Mouse (Mus musculus): ENCODE data around the gene Ubl7. TPM values are rescaled to one million over a fixed set of nuclear protein-coding genes. Genes with fewer than 3 reads are reported as not detected.

The Ubl7 gene
- polyA plus RNA-seq, 1 experiment from 2014 or later, result 124 TPM

GRCm38 (mm10) chr9:57968166-57968771, 57.5 kb downstream of the Ubl7 start:
- no peak for TF ChIP-seq CTCF (IDR thresholded peaks at IDR 0.05; ENCODE audit: low read depth)
- ATAC-seq (replicated peaks; ENCODE audit: low FRiP score, low read depth), result no peak
- Histone ChIP-seq H3K27ac (no peak overlapping the region), H3K4me3 (replicated peaks; ENCODE audit: low read depth, low read length) (no peak overlapping the region), H3K4me1 (replicated peaks; ENCODE audit: insufficient read depth, low read length) (peaks cover 6% of the 10 kb centered on the region; the same call in 1 of the 2 replicates), H3K9ac (ENCODE audit: low read depth, low read length) (no peak overlapping the region), H3K27me3 (ENCODE audit: insufficient read depth, low read length) (no peaks in the 10 kb centered on the region), H3K4me2 (ENCODE audit: low read length) (no peak overlapping the region), H3K9me3 (replicated peaks; ENCODE audit: low read length) (no peaks in the 10 kb centered on the region), H3K36me3 (ENCODE audit: insufficient read depth, low read length) (no peaks in the 10 kb centered on the region)
- 77% methylated on average over 9 of the region's 9 CpGs for WGBS
- DNase-seq (ENCODE audit: low spot score), result no peak

GRCm38 (mm10) chr9:57968783-57969542, 58.2 kb downstream of the Ubl7 start:
- no peak for DNase-seq (ENCODE audit: low spot score)
- no peak for TF ChIP-seq CTCF (IDR thresholded peaks at IDR 0.05; ENCODE audit: low read depth)
- H3K27ac ChIP-seq, result no peak overlapping the region
- no peak overlapping the region for H3K4me3 ChIP-seq (replicated peaks; ENCODE audit: low read depth, low read length)
- peaks cover 6% of the 10 kb centered on the region; the same call in 1 of the 2 replicates for H3K4me1 ChIP-seq (replicated peaks; ENCODE audit: insufficient read depth, low read length)
- no peak overlapping the region for H3K9ac ChIP-seq (ENCODE audit: low read depth, low read length)
- H3K9me3 ChIP-seq (replicated peaks; ENCODE audit: low read length), result no peaks in the 10 kb centered on the region
- H3K27me3 ChIP-seq (ENCODE audit: insufficient read depth, low read length), result no peaks in the 10 kb centered on the region
- no peaks in the 10 kb centered on the region for H3K36me3 ChIP-seq (ENCODE audit: insufficient read depth, low read length)
- no peak for ATAC-seq (replicated peaks; ENCODE audit: low FRiP score, low read depth)
- H3K4me2 ChIP-seq (ENCODE audit: low read length), result no peak overlapping the region
- WGBS, result 89% methylated on average over 8 of the region's 8 CpGs

- DNase-seq (ENCODE audit: low spot score) (no peak), ATAC-seq (replicated peaks; ENCODE audit: low FRiP score, low read depth) (no peak)
- peaks cover 6% of the 10 kb centered on the region; the same call in 1 of the 2 replicates for H3K4me1 ChIP-seq (replicated peaks; ENCODE audit: insufficient read depth, low read length)
- no peak overlapping the region for H3K9ac ChIP-seq (ENCODE audit: low read depth, low read length)
- no peak for TF ChIP-seq CTCF (IDR thresholded peaks at IDR 0.05; ENCODE audit: low read depth)
- no peak overlapping the region for H3K27ac ChIP-seq
- 74% methylated on average over 11 of the region's 11 CpGs for WGBS
- no peak overlapping the region for H3K4me3 ChIP-seq (replicated peaks; ENCODE audit: low read depth, low read length)
- H3K36me3 ChIP-seq (ENCODE audit: insufficient read depth, low read length), result no peaks in the 10 kb centered on the region
- H3K27me3 ChIP-seq (ENCODE audit: insufficient read depth, low read length), result no peaks in the 10 kb centered on the region
- H3K4me2 ChIP-seq (ENCODE audit: low read length), result no peak overlapping the region
- no peaks in the 10 kb centered on the region for H3K9me3 ChIP-seq (replicated peaks; ENCODE audit: low read length)
These were observed 59.1 kb downstream of the Ubl7 start for GRCm38 (mm10) chr9:57969736-57970495.

- no peak overlapping the region for H3K27ac ChIP-seq
- no peak overlapping the region for H3K4me3 ChIP-seq (replicated peaks; ENCODE audit: low read depth, low read length)
- H3K4me1 ChIP-seq (replicated peaks; ENCODE audit: insufficient read depth, low read length), result peaks cover 6% of the 10 kb centered on the region; the same call in 1 of the 2 replicates
- ATAC-seq (replicated peaks; ENCODE audit: low FRiP score, low read depth) (no peak), DNase-seq (ENCODE audit: low spot score) (no peak)
- no peak overlapping the region for H3K4me2 ChIP-seq (ENCODE audit: low read length)
- no peaks in the 10 kb centered on the region for H3K27me3 ChIP-seq (ENCODE audit: insufficient read depth, low read length)
- no peaks in the 10 kb centered on the region for H3K36me3 ChIP-seq (ENCODE audit: insufficient read depth, low read length)
- H3K9me3 ChIP-seq (replicated peaks; ENCODE audit: low read length), result no peaks in the 10 kb centered on the region
- WGBS, result 90% methylated on average over 5 of the region's 5 CpGs
- no peak for TF ChIP-seq CTCF (IDR thresholded peaks at IDR 0.05; ENCODE audit: low read depth)
- H3K9ac ChIP-seq (ENCODE audit: low read depth, low read length), result no peak overlapping the region
These were observed 60.6 kb downstream of the Ubl7 start for GRCm38 (mm10) chr9:57971413-57971812.

- Histone ChIP-seq H3K27ac (0 out of 2 replicates have a peak overlapping the region, but pooled peaks have one; percentile 2), H3K27me3 (ENCODE audit: insufficient read depth, low read length) (no peaks in the 10 kb centered on the region), H3K9ac (ENCODE audit: low read depth, low read length) (no peak overlapping the region), H3K9me3 (replicated peaks; ENCODE audit: low read length) (no peaks in the 10 kb centered on the region; the same call in 1 of the 2 replicates), H3K4me1 (replicated peaks; ENCODE audit: insufficient read depth, low read length) (peaks cover 6% of the 10 kb centered on the region; the same call in 1 of the 2 replicates), H3K4me2 (ENCODE audit: low read length) (no peak overlapping the region), H3K36me3 (ENCODE audit: insufficient read depth, low read length) (no peaks in the 10 kb centered on the region), H3K4me3 (replicated peaks; ENCODE audit: low read depth, low read length) (no peak overlapping the region)
- DNase-seq (ENCODE audit: low spot score), result no peak
- WGBS, result 45% methylated on average over 9 of the region's 9 CpGs
- ATAC-seq (replicated peaks; ENCODE audit: low FRiP score, low read depth), result no peak
- no peak for TF ChIP-seq CTCF (IDR thresholded peaks at IDR 0.05; ENCODE audit: low read depth)
These were observed 61.4 kb downstream of the Ubl7 start for GRCm38 (mm10) chr9:57972141-57972591.

Measured in kidney, postnatal 0 days (tissue).